In genomic region chr11:65133661-65134060, GRCm38 (mm10) we compare ENCODE assay signal across 32 mouse cellular contexts. TPM values are rescaled to one million over a fixed set of nuclear protein-coding genes. Genes with fewer than 3 reads are reported as not detected.
"Had no signal": no experiment of that assay in that cellular context is flagged by ENCODE, and none has a peak within 500 bp of the region (broad histone marks: within the 10 kb centered on the region; RNA-seq: fewer than 3 reads in every experiment).

No protein-coding gene starts in this region.

- H3K4me1 ChIP-seq: hindbrain, embryonic 15.5 days; limb, embryonic 13.5 days; limb, embryonic 15.5 days; liver, embryonic 12.5 days had no signal

- ATAC-seq: hindbrain, postnatal 0 days; intestine, embryonic 16.5 days; liver, embryonic 12.5 days had no signal

- H3K36me3 ChIP-seq: heart, embryonic 15.5 days; hindbrain, embryonic 13.5 days; hindbrain, embryonic 15.5 days; kidney, embryonic 15.5 days; limb, embryonic 13.5 days; limb, embryonic 15.5 days; liver, embryonic 12.5 days had no signal

- H3K27me3 ChIP-seq: heart, embryonic 13.5 days; heart, embryonic 15.5 days; hindbrain, embryonic 13.5 days; hindbrain, embryonic 15.5 days; kidney, embryonic 15.5 days; limb, embryonic 13.5 days; limb, embryonic 15.5 days; liver, embryonic 12.5 days had no signal

- H3K27ac ChIP-seq: gastrocnemius, adult 2 months; heart, embryonic 13.5 days; heart, embryonic 15.5 days; hindbrain, embryonic 13.5 days; hindbrain, embryonic 15.5 days; hindbrain, postnatal 0 days; kidney, embryonic 15.5 days; kidney, postnatal 0 days; limb, embryonic 13.5 days; limb, embryonic 15.5 days; liver, embryonic 12.5 days; liver, embryonic 14.5 days had no signal

- H3K9ac ChIP-seq: heart, embryonic 13.5 days; heart, embryonic 15.5 days; hindbrain, embryonic 13.5 days; hindbrain, embryonic 15.5 days; kidney, embryonic 15.5 days; limb, embryonic 13.5 days; limb, embryonic 15.5 days; liver, embryonic 12.5 days; liver, embryonic 14.5 days had no signal

- H3K4me3 ChIP-seq: gastrocnemius, adult 2 months; heart, embryonic 13.5 days; heart, embryonic 15.5 days; hindbrain, embryonic 13.5 days; hindbrain, embryonic 15.5 days; kidney, embryonic 15.5 days; limb, embryonic 13.5 days; limb, embryonic 15.5 days; liver, embryonic 12.5 days had no signal

- DNase-seq: gastrocnemius, adult 2 months; gastrocnemius, postnatal 10 days; gastrocnemius, postnatal 25 days; heart, adult 18-20 months; heart, postnatal 14 days; heart, postnatal 36 days; kidney, adult 11 months; kidney, adult 2 months; kidney, adult 9 months; kidney, postnatal 14 days; kidney, postnatal 36 days; layer of hippocampus, adult 9-11 months; layer of hippocampus, postnatal 36 days; left cerebral cortex, postnatal 4 days had no signal

RNA-seq across cellular contexts. Expression of gene 1700086D15Rik, which starts 26.0 kb away (rescaled TPM):
- total RNA-seq: gastrocnemius, postnatal 25 days; heart, adult 18-20 months; heart, postnatal 36 days; hematopoietic stem cell, adult 5-6 weeks had no signal
- polyA plus RNA-seq: gonadal fat pad, adult 2 months; hindbrain, embryonic 11.5 days; hindbrain, embryonic 13.5 days; hindbrain, embryonic 15.5 days; intestine, embryonic 14.5 days; intestine, embryonic 16.5 days; kidney, embryonic 15.5 days; kidney, postnatal 0 days; large intestine, adult 2 months; liver, adult 2 months; liver, embryonic 12.5 days; liver, embryonic 14.5 days had no signal

RNA-seq across cellular contexts. Expression of gene Arhgap44, which starts 29.1 kb away (rescaled TPM):
- total RNA-seq: hematopoietic stem cell, adult 5-6 weeks had no signal
